Mouse (Mus musculus): ENCODE results near the gene Edn2. TPM values are rescaled to one million over a fixed set of nuclear protein-coding genes. Genes with fewer than 3 reads are reported as not detected.

Edn2 gene
- polyA plus RNA-seq, 1 experiment from 2014 or later, result 0.78 TPM

GRCm38 (mm10) chr4:120128033-120128432, 33.0 kb upstream of the Edn2 start:
- no peak overlapping the region for H3K27ac ChIP-seq (ENCODE audit: low read depth)
- 0 out of 2 replicates have a peak, but pooled peaks cover 3% of the 10 kb centered on the region for H3K4me1 ChIP-seq (ENCODE audit: insufficient read depth)
- no peak for TF ChIP-seq CTCF (IDR thresholded peaks at IDR 0.05; ENCODE audit: low read depth)
- H3K36me3 ChIP-seq (ENCODE audit: insufficient read depth), result no peaks in the 10 kb centered on the region
- 63% methylated on average over 4 of the region's 4 CpGs for WGBS
- no peak overlapping the region for H3K9ac ChIP-seq
- H3K4me3 ChIP-seq (ENCODE audit: low read depth, low read length), result no peak overlapping the region
- H3K9me3 ChIP-seq (ENCODE audit: low read depth, low read length), result no peaks in the 10 kb centered on the region
- ATAC-seq (ENCODE audit: insufficient read depth), result no peak
- H3K4me2 ChIP-seq, result no peak overlapping the region
- DNase-seq, result peak; percentile 11
- no peaks in the 10 kb centered on the region for H3K27me3 ChIP-seq (ENCODE audit: insufficient read depth, low read length)

GRCm38 (mm10) chr4:120129233-120129885, 31.6 kb upstream of the Edn2 start:
- 35% methylated on average over 4 of the region's 4 CpGs for WGBS
- H3K27me3 ChIP-seq (ENCODE audit: insufficient read depth, low read length), result no peaks in the 10 kb centered on the region
- DNase-seq (peak; percentile 86), ATAC-seq (ENCODE audit: insufficient read depth) (peak; percentile 58)
- no peaks in the 10 kb centered on the region for H3K36me3 ChIP-seq (ENCODE audit: insufficient read depth)
- H3K9me3 ChIP-seq (ENCODE audit: low read depth, low read length), result no peaks in the 10 kb centered on the region
- H3K4me1 ChIP-seq (ENCODE audit: insufficient read depth), result 0 out of 2 replicates have a peak, but pooled peaks cover 3% of the 10 kb centered on the region
- H3K27ac ChIP-seq (ENCODE audit: low read depth), result no peak overlapping the region
- TF ChIP-seq CTCF (IDR thresholded peaks at IDR 0.05; ENCODE audit: low read depth), result peak; percentile 96
- no peak overlapping the region for H3K9ac ChIP-seq
- no peak overlapping the region for H3K4me3 ChIP-seq (ENCODE audit: low read depth, low read length)
- H3K4me2 ChIP-seq, result no peak overlapping the region

GRCm38 (mm10) chr4:120130926-120131325, 30.1 kb upstream of the Edn2 start:
- no peak overlapping the region for H3K4me2 ChIP-seq
- H3K9ac ChIP-seq, result no peak overlapping the region
- no peak overlapping the region for H3K27ac ChIP-seq (ENCODE audit: low read depth)
- 69% methylated on average over 4 of the region's 4 CpGs for WGBS
- DNase-seq (no peak), ATAC-seq (ENCODE audit: insufficient read depth) (no peak)
- TF ChIP-seq CTCF (IDR thresholded peaks at IDR 0.05; ENCODE audit: low read depth), result no peak
- H3K36me3 ChIP-seq (ENCODE audit: insufficient read depth), result no peaks in the 10 kb centered on the region
- no peak overlapping the region for H3K4me3 ChIP-seq (ENCODE audit: low read depth, low read length)
- H3K4me1 ChIP-seq (ENCODE audit: insufficient read depth), result 0 out of 2 replicates have a peak, but pooled peaks cover 3% of the 10 kb centered on the region
- no peaks in the 10 kb centered on the region for H3K9me3 ChIP-seq (ENCODE audit: low read depth, low read length)
- H3K27me3 ChIP-seq (ENCODE audit: insufficient read depth, low read length), result no peaks in the 10 kb centered on the region

- ATAC-seq (ENCODE audit: insufficient read depth) (peak; percentile 26; the same call in 1 of the 2 replicates), DNase-seq (peak; percentile 79)
- TF ChIP-seq CTCF (IDR thresholded peaks at IDR 0.05; ENCODE audit: low read depth), result no peak
- Histone ChIP-seq H3K27me3 (ENCODE audit: insufficient read depth, low read length) (no peaks in the 10 kb centered on the region), H3K4me2 (no peak overlapping the region), H3K4me1 (ENCODE audit: insufficient read depth) (0 out of 2 replicates have a peak, but pooled peaks cover 3% of the 10 kb centered on the region), H3K4me3 (ENCODE audit: low read depth, low read length) (no peak overlapping the region), H3K36me3 (ENCODE audit: insufficient read depth) (no peaks in the 10 kb centered on the region), H3K9me3 (ENCODE audit: low read depth, low read length) (no peaks in the 10 kb centered on the region), H3K9ac (no peak overlapping the region), H3K27ac (ENCODE audit: low read depth) (no peak overlapping the region)
- 65% methylated on average over 24 of the region's 24 CpGs for WGBS
Observed at GRCm38 (mm10) chr4:120131441-120132220, 29.4 kb upstream of the Edn2 start.

- no peak for ATAC-seq (ENCODE audit: insufficient read depth)
- Histone ChIP-seq H3K4me3 (ENCODE audit: low read depth, low read length) (no peak overlapping the region), H3K4me1 (ENCODE audit: insufficient read depth) (0 out of 2 replicates have a peak, but pooled peaks cover 3% of the 10 kb centered on the region), H3K4me2 (no peak overlapping the region), H3K9ac (no peak overlapping the region), H3K9me3 (ENCODE audit: low read depth, low read length) (no peaks in the 10 kb centered on the region), H3K27ac (ENCODE audit: low read depth) (no peak overlapping the region), H3K27me3 (ENCODE audit: insufficient read depth, low read length) (no peaks in the 10 kb centered on the region), H3K36me3 (ENCODE audit: insufficient read depth) (no peaks in the 10 kb centered on the region)
- 83% methylated on average over 6 of the region's 6 CpGs for WGBS
- no peak for DNase-seq
- no peak for TF ChIP-seq CTCF (IDR thresholded peaks at IDR 0.05; ENCODE audit: low read depth)
Observed at GRCm38 (mm10) chr4:120134223-120134622, 26.8 kb upstream of the Edn2 start.

GRCm38 (mm10) chr4:120141810-120142209, 19.2 kb upstream of the Edn2 start:
- no peak; the same call in 1 of the 2 replicates for ATAC-seq (ENCODE audit: insufficient read depth)
- H3K27ac ChIP-seq (ENCODE audit: low read depth), result no peak overlapping the region
- no peak for TF ChIP-seq CTCF (IDR thresholded peaks at IDR 0.05; ENCODE audit: low read depth)
- H3K27me3 ChIP-seq (ENCODE audit: insufficient read depth, low read length), result no peaks in the 10 kb centered on the region
- H3K9ac ChIP-seq, result no peak overlapping the region
- H3K36me3 ChIP-seq (ENCODE audit: insufficient read depth), result no peaks in the 10 kb centered on the region
- no peak overlapping the region for H3K4me2 ChIP-seq
- no peak overlapping the region for H3K4me3 ChIP-seq (ENCODE audit: low read depth, low read length)
- H3K9me3 ChIP-seq (ENCODE audit: low read depth, low read length), result no peaks in the 10 kb centered on the region
- WGBS, result 82% methylated on average over 1 of the region's 1 CpGs
- peak; percentile 14 for DNase-seq
- no peaks in the 10 kb centered on the region; the same call in 1 of the 2 replicates for H3K4me1 ChIP-seq (ENCODE audit: insufficient read depth)

- no peaks in the 10 kb centered on the region for H3K27me3 ChIP-seq (ENCODE audit: insufficient read depth, low read length)
- DNase-seq (no peak), ATAC-seq (ENCODE audit: insufficient read depth) (no peak)
- H3K9me3 ChIP-seq (ENCODE audit: low read depth, low read length), result no peaks in the 10 kb centered on the region
- H3K36me3 ChIP-seq (ENCODE audit: insufficient read depth), result no peaks in the 10 kb centered on the region
- H3K4me3 ChIP-seq (ENCODE audit: low read depth, low read length), result no peak overlapping the region
- no peaks in the 10 kb centered on the region; the same call in 1 of the 2 replicates for H3K4me1 ChIP-seq (ENCODE audit: insufficient read depth)
- H3K9ac ChIP-seq, result no peak overlapping the region; the same call in 1 of the 2 replicates
- no peak overlapping the region for H3K4me2 ChIP-seq
- WGBS, result 82% methylated on average over 9 of the region's 9 CpGs
- no peak overlapping the region for H3K27ac ChIP-seq (ENCODE audit: low read depth)
- no peak for TF ChIP-seq CTCF (IDR thresholded peaks at IDR 0.05; ENCODE audit: low read depth)
Observed at GRCm38 (mm10) chr4:120142905-120143304, 18.1 kb upstream of the Edn2 start.
